Mouse (Mus musculus): ENCODE data around the gene Fance. TPM values are rescaled to one million over a fixed set of nuclear protein-coding genes. Genes with fewer than 3 reads are reported as not detected.
"Not testable (repeated sequence)": the region's sequence is repeated elsewhere in the genome, so short reads cannot be mapped to it uniquely, and the experiment has no call there.

Gene Fance
- polyA plus RNA-seq, 1 experiment from 2014 or later: 22.6 TPM

GRCm38 (mm10) chr17:28355871-28356270, 42.6 kb downstream of the Fance start:
- WGBS: 87% methylated on average over 12 of the region's 12 CpGs
- Histone ChIP-seq H3K9ac (no peak overlapping the region), H3K9me3 (replicated peaks) (no peaks in the 10 kb centered on the region), H3K36me3 (ENCODE audit: poor library complexity, severe bottlenecking) (no peaks in the 10 kb centered on the region), H3K4me3 (no peak overlapping the region), H3K27me3 (peaks cover 59% of the 10 kb centered on the region), H3K4me2 (no peak overlapping the region), H3K27ac (no peak overlapping the region), H3K4me1 (peaks cover 10% of the 10 kb centered on the region; the same call in 1 of the 2 replicates)
- ATAC-seq: no peak

GRCm38 (mm10) chr17:28358576-28359261, 45.4 kb downstream of the Fance start:
- ATAC-seq; H3K4me2 ChIP-seq; H3K36me3 ChIP-seq (ENCODE audit: poor library complexity, severe bottlenecking); H3K9me3 ChIP-seq (replicated peaks); H3K4me3 ChIP-seq; H3K9ac ChIP-seq; H3K27ac ChIP-seq: not testable (repeated sequence)
- H3K4me1 ChIP-seq: peaks cover 15% of the 10 kb centered on the region
- 13% methylated on average over 24 of the region's 24 CpGs for WGBS
- H3K27me3 ChIP-seq: peaks cover 63% of the 10 kb centered on the region

- H3K4me1 ChIP-seq: peaks cover 23% of the 10 kb centered on the region
- peaks cover 80% of the 10 kb centered on the region for H3K27me3 ChIP-seq
- H3K36me3 ChIP-seq (ENCODE audit: poor library complexity, severe bottlenecking): no peaks in the 10 kb centered on the region
- no peaks in the 10 kb centered on the region for H3K9me3 ChIP-seq (replicated peaks)
- H3K4me2 ChIP-seq: no peak overlapping the region
- no peak for ATAC-seq
- WGBS: 89% methylated on average over 9 of the region's 9 CpGs
- no peak overlapping the region for H3K27ac ChIP-seq
- H3K4me3 ChIP-seq: no peak overlapping the region
- no peak overlapping the region for H3K9ac ChIP-seq
These were observed 47.4 kb downstream of the Fance start for GRCm38 (mm10) chr17:28360531-28361277.

GRCm38 (mm10) chr17:28361921-28362652, 48.8 kb downstream of the Fance start:
- peak overlapping the region; percentile 16; the same call in 1 of the 2 replicates for H3K9ac ChIP-seq
- H3K27me3 ChIP-seq: peaks cover 86% of the 10 kb centered on the region
- H3K4me3 ChIP-seq: peak overlapping the region; percentile 27
- no peak for ATAC-seq
- 33% methylated on average over 11 of the region's 11 CpGs for WGBS
- no peak overlapping the region for H3K27ac ChIP-seq
- no peaks in the 10 kb centered on the region for H3K36me3 ChIP-seq (ENCODE audit: poor library complexity, severe bottlenecking)
- peaks cover 23% of the 10 kb centered on the region for H3K4me1 ChIP-seq
- H3K4me2 ChIP-seq: peak overlapping the region; percentile 55
- no peaks in the 10 kb centered on the region for H3K9me3 ChIP-seq (replicated peaks)

GRCm38 (mm10) chr17:28362653-28363292, 49.5 kb downstream of the Fance start:
- Histone ChIP-seq H3K27me3 (peaks cover 84% of the 10 kb centered on the region), H3K4me2 (peak overlapping the region; percentile 55), H3K9me3 (replicated peaks) (no peaks in the 10 kb centered on the region), H3K4me1 (peaks cover 23% of the 10 kb centered on the region), H3K36me3 (ENCODE audit: poor library complexity, severe bottlenecking) (no peaks in the 10 kb centered on the region), H3K27ac (no peak overlapping the region), H3K9ac (peak overlapping the region; percentile 16), H3K4me3 (peak overlapping the region; percentile 27)
- WGBS: under 1% methylated on average over 25 of the region's 25 CpGs
- no peak for ATAC-seq

- Histone ChIP-seq H3K36me3 (ENCODE audit: poor library complexity, severe bottlenecking) (no peaks in the 10 kb centered on the region), H3K4me2 (peak overlapping the region; percentile 55; the same call in 1 of the 2 replicates), H3K4me1 (peaks cover 23% of the 10 kb centered on the region), H3K27me3 (peaks cover 78% of the 10 kb centered on the region), H3K4me3 (no peak overlapping the region), H3K27ac (no peak overlapping the region), H3K9ac (no peak overlapping the region), H3K9me3 (replicated peaks) (no peaks in the 10 kb centered on the region)
- no peak for ATAC-seq
- WGBS: 6% methylated on average over 6 of the region's 6 CpGs
These were observed 50.2 kb downstream of the Fance start for GRCm38 (mm10) chr17:28363507-28363906.

- H3K4me2 ChIP-seq: peak within 1 kb of the TSS; percentile 47
- ATAC-seq: no peak
These were observed 51.8 kb downstream of the Fance start, which contains the start of gene Tulp1 for GRCm38 (mm10) chr17:28365122-28365521. Gene Tulp1, minus strand, starts transcription at chr17:28365222.

GRCm38 (mm10) chr17:28368449-28368848, 55.1 kb downstream of the Fance start:
- 4% methylated on average over 13 of the region's 13 CpGs for WGBS
- H3K9me3 ChIP-seq (replicated peaks): no peaks in the 10 kb centered on the region
- H3K27ac ChIP-seq: no peak overlapping the region
- H3K36me3 ChIP-seq (ENCODE audit: poor library complexity, severe bottlenecking): no peaks in the 10 kb centered on the region
- no peak overlapping the region for H3K4me3 ChIP-seq
- no peak for ATAC-seq
- H3K4me1 ChIP-seq: peaks cover 8% of the 10 kb centered on the region
- H3K27me3 ChIP-seq: peaks cover 35% of the 10 kb centered on the region
- H3K4me2 ChIP-seq: no peak overlapping the region
- H3K9ac ChIP-seq: no peak overlapping the region

More at GRCm38 (mm10) chr17:28365122-28365521, 51.8 kb downstream of the Fance start, which contains the start of gene Tulp1:
- Histone ChIP-seq H3K4me1 (peaks cover 23% of the 10 kb centered on the region), H3K9me3 (replicated peaks) (no peaks in the 10 kb centered on the region), H3K27ac (no peak within 1 kb of the TSS), H3K4me3 (peak within 1 kb of the TSS; percentile 14), H3K9ac (peak within 1 kb of the TSS; percentile 12; the same call in 1 of the 2 replicates), H3K36me3 (ENCODE audit: poor library complexity, severe bottlenecking) (no peaks in the 10 kb centered on the region), H3K27me3 (peaks cover 64% of the 10 kb centered on the region)
- WGBS: 12% methylated on average over 8 of the region's 8 CpGs

GRCm38 (mm10) chr17:28369056-28369455, 55.7 kb downstream of the Fance start:
- Histone ChIP-seq H3K4me3 (no peak overlapping the region), H3K4me2 (no peak overlapping the region), H3K36me3 (ENCODE audit: poor library complexity, severe bottlenecking) (no peaks in the 10 kb centered on the region), H3K27me3 (peaks cover 30% of the 10 kb centered on the region), H3K9ac (no peak overlapping the region), H3K27ac (no peak overlapping the region), H3K4me1 (peaks cover 5% of the 10 kb centered on the region), H3K9me3 (replicated peaks) (no peaks in the 10 kb centered on the region)
- no peak for ATAC-seq
- 81% methylated on average over 5 of the region's 5 CpGs for WGBS

- Histone ChIP-seq H3K27ac (no peak overlapping the region), H3K9me3 (replicated peaks) (no peaks in the 10 kb centered on the region), H3K36me3 (ENCODE audit: poor library complexity, severe bottlenecking) (no peaks in the 10 kb centered on the region), H3K4me3 (no peak overlapping the region), H3K4me2 (no peak overlapping the region), H3K4me1 (no peaks in the 10 kb centered on the region), H3K9ac (no peak overlapping the region), H3K27me3 (peaks cover 28% of the 10 kb centered on the region)
- ATAC-seq: no peak
- WGBS: 78% methylated on average over 2 of the region's 2 CpGs
These were observed 58.0 kb downstream of the Fance start for GRCm38 (mm10) chr17:28371286-28371685.

GRCm38 (mm10) chr17:28371941-28372340, 58.6 kb downstream of the Fance start:
- no peaks in the 10 kb centered on the region for H3K9me3 ChIP-seq (replicated peaks)
- WGBS: 65% methylated on average over 1 of the region's 1 CpGs
- no peak overlapping the region for H3K4me2 ChIP-seq
- H3K9ac ChIP-seq: no peak overlapping the region
- no peaks in the 10 kb centered on the region for H3K4me1 ChIP-seq
- no peak for ATAC-seq
- H3K27me3 ChIP-seq: peaks cover 28% of the 10 kb centered on the region
- no peak overlapping the region for H3K4me3 ChIP-seq
- no peak overlapping the region for H3K27ac ChIP-seq
- no peaks in the 10 kb centered on the region for H3K36me3 ChIP-seq (ENCODE audit: poor library complexity, severe bottlenecking)
